Mouse (Mus musculus): ENCODE data around the gene Cadps.

The Cadps gene

DNA sequence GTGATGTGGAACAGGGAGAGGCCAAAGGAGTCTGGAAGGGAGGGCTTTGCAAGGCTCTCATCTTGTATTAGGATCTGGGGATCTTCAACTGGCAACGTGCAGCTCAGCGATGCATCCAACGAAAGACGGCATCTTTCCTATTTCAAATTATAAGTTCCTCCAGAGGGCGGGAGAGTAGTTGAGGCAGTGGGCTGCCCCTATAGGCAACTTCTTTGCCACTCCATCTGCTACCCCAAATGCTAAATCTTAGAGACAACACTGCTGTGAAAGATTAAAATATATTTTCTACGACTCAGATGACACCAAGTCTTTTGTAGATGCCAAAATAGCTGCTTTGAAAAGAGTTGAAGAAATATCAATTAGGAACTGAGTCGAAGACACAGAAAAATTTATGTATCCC lies 315.9 kb downstream of the Cadps start:
- no peak for DNase-seq (ENCODE audit: low read depth, low spot score)

DNA sequence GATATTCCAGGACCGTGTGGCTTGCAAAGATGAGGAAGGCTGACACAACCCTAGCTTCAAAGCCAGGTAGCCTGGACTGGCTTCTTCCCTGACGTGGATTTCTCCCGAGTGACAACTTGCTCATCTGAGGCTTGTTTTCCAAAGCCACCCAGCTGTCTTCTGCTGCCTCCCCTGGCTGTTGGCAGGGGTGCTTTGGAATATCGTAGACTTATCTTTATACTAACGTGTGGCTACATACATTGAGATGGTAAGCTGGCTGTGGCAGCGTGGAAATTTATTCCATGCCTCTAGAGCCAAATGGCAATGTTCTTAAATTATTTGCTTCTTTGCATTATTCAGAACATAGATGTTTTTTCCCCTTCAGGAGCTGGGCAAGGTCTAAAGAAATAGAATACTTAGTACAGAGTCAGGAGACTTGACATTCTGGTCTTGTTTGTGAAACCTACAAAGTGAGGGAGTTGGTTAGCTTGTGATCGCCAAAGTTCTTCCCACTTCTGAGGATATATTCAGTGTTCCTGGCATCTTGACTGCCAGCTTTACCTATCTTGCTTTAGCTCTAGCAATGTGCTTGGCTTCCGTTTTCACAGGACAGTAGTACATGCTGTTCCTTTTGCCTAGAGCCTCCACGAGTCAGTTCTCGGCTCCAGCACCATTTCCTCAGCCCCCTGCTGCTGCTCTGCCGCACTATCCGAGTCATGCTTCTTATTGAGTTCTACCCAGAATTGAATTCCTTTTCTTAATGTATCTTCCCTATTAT lies 318.5 kb downstream of the Cadps start:
- DNase-seq (ENCODE audit: low read depth, low spot score) = no peak

DNA sequence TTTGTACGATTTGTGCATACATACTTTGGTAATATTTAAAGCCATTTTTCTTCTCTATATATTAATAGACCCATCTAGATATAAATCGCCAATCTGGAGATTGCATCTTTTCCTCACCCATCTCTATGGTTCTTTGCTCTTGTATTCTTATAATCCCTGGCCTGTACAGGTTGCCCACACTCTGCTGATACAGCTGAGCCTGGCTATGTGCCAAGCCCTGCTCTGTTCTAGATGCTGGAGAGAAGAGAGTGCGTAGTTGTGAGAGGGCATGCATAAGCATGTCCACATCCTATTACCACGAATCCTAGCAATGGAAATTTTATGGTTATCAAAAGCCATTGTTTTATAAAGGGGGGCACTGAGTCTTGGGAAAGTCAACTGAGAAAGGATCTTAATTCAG lies 360.7 kb downstream of the Cadps start:
- DNase-seq (ENCODE audit: low read depth, low spot score) = no peak

DNA sequence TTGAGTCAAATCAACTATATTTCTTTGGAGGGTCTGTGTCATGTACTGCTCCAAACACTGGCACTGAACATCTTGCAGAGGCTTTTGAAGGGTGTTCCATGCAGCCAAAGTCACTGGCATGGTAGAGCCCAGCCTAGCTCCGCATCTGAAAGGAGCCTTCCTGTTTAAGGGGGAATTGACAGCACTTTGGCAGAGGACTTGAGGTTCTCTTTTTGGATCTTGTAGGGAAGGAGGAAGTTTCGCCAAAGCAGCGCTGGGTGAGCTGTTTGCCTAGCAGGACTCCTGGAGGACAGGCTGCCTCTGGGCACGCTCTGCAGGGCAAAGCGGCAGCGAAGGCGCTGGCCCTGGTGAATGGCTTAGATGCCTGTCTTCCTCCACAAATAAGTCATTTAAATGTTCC lies 363.2 kb downstream of the Cadps start:
- DNase-seq (ENCODE audit: low read depth, low spot score) = no peak

DNA sequence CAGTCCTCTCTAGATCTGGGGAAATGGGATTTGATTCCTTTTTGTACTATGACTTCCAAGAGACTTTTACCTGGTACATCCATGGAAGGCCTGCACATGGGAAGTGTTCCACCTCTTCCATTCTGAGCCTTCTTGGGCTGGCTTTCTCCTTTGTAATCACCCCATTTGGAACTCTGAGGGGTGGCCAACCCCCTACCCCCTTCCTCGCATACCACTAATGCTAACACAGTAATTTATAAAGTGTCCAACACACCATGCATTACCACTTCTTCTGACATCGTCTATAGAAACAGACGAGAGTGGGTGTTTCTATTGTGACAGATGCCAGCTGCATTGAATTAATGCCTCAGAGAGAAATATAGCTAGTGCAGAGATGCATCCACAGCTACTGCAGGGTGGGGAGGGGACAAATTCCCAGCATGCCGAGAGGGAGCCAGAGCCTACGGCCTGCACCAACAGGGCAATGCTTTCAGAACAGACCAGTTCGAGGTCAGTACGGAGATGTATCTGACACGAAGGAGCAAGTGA lies 367.8 kb downstream of the Cadps start:
- no peak for DNase-seq (ENCODE audit: low read depth, low spot score)

DNA sequence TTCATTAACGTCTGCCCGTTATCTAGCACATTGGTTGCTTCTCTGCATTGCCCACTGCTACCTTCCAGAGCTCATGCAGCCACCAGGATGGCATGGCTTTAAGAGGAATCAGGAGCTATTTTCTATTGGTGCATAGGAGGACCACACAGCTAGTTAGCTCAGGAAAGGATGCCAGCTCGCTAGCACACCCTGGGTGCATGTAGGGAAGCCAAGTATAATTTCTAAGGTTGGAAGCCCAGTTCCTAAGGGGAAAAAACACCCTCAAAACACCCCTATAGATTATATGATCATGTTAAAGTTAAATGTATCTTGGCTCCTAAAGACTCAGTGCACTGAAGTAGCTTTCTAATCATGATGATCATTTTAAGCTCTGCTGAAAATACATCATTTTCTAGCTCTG lies 372.1 kb downstream of the Cadps start:
- no peak for DNase-seq (ENCODE audit: low read depth, low spot score)

DNA sequence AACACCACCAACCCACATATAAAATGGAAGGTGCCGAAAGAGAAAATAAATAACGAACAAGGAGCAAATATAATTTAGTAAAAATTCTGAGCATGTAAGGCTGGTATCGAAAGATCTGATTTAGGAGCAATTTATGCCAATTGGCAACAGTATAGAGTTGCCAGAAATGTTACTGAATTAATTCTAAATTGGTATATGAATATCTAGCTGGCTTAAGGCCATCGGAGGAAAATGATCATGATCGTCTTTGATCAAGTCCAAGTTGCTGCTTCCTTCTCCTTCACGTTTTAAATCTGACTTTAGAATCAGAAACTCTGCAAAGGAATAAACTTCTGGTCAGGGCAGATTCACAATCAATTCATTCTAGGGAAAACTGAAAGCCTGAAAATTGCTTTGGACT lies 374.0 kb downstream of the Cadps start:
- DNase-seq (ENCODE audit: low read depth, low spot score) = no peak

DNA sequence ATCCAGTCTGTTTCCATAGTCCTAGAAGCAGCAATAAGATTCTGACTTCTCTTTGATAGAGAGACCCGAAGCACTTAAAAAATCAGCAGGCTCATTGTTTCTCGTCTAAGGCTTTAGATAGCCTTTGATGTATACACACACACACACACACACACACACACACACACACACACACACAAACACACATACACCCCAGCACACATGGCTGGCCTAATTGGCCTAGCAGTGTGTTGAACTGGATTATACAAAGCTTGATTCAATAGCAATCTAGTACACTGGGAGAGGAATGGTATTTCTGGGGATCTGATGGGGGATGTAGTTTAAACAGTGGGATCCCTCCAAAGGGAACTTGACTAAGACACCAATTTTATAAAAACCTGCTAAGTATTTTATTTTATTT lies 381.9 kb downstream of the Cadps start:
- DNase-seq (ENCODE audit: low read depth, low spot score) = no peak

DNA sequence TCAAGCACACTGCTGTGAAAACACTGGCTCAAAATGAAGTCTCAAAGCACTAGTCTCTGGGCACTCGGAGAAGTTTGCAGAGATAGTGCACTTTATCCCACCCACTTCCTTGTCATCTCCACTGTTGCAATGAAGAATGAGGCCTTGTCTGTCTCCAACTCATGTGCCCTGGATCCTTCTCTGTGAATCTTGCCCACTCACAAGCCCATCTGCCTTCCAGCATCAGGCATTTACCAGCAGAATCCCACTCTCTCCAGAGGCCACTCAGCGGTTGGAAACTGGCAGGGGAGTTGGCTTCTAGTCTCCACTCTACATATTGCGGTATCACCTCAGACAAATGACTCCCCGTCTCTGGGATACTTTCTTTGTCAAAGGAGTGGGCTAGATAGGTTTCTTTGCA lies 384.9 kb downstream of the Cadps start:
- DNase-seq (ENCODE audit: low read depth, low spot score) = no peak

DNA sequence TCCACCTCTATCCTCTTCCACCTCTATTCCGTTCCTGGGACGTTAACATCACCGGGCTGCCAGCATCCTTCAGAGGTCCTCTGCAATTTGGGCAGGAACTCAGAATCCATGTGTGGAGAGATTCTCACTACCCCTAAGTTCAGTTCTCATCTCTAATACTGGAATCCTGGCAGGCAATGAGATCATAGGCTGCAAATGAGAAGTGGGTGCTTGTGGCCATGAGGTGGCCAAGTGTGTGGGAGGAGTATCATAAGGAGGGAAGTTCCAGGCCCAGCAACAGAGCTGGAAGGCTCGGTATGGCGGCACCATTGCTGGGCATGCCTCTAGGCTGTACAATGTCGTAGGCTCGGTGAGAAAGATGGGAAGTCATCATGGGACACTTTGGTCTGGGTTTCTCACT lies 385.5 kb downstream of the Cadps start:
- no peak for DNase-seq (ENCODE audit: low read depth, low spot score)

DNA sequence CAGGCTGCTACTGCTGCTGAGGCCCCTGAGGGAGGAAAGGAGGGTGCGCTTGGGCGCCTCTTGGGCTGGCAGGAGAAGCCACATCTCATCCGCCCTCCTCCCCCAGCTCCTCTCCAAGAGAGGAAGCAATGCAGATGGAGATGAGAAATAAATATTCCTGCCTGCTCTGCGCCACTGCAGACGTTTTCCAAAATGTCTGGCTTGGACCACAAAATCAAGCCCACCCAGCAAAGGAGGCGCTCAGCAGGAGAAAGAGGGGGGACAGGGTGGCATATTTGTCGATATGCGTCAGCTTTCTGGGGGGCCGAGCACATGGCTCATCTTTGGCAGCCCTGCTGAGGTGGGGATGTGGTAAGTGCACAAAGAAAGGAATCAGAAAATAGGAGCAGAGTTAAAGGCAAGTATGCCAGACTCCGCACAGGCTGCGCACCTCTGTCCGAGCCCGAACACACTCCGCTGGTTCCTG lies 385.9 kb downstream of the Cadps start:
- DNase-seq (ENCODE audit: low read depth, low spot score) = no peak

DNA sequence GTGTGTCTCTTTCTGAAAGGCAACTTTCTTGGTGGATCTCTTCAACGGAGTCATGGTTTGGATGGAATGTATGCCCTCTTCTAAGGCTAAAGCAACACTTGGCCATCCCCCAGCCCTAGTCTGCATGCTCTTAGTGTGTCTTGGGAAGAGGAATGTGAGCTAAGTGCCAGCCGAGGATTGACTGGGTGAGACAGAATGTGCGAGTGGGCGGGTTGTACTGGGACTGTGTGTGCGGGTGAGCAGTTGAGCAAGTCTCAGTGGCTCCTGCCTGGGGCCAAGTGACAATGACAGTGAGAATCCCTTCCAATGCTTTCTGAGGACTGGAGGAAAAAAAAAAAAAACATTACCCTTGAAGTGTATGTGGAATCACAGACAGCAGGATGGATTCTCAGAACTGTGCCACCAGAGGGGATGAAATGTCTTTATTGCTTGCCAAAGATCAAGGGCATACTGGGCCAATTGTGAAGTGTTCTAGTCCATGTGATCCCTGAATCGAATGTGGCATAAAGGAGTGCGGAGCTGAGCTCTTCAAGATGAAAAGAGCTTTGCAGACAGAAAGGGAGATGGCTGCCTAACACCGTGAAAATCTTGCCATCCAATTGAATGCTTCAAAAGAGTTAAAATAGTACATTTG lies 394.7 kb downstream of the Cadps start:
- DNase-seq (ENCODE audit: low read depth, low spot score) = no peak

DNA sequence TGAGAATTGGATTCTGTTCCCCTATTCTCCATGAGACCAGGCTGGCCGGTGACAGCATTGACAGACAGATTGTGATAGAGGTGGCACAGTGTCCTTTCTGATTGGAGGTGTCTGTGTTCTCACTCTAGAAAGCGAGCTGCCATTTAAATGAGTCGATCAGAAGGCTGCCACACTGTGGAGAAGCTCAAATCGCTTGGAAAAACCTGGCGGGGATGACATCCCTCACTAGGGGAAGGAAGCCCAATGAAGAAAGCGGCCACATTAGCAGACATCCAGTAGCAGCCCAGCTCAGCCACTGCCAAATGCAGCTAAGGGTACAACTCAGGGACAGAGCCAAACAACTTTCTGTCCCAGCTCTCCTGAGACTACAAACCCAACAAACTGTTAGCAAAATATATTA lies 397.6 kb downstream of the Cadps start:
- no peak for DNase-seq (ENCODE audit: low read depth, low spot score)

DNA sequence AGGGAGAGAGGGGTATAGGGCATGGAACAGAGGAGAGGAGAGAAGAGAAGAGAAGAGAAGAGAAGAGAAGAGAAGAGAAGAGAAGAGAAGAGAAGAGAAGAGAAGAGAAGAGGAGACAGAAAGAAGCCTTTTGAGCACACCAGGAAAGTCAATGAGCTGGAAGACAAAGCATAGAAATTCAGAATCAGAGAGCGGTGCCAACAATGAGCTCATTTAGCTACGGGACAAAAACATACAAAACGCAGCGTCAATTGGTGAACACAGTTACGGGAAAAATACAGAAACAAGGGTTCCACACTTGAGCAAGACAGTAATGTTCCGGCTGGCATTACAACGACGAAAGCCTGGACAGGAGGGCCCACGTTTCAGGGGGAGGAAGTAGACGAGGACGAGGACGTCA lies 412.6 kb downstream of the Cadps start:
- DNase-seq (ENCODE audit: low read depth, low spot score) = no peak

DNA sequence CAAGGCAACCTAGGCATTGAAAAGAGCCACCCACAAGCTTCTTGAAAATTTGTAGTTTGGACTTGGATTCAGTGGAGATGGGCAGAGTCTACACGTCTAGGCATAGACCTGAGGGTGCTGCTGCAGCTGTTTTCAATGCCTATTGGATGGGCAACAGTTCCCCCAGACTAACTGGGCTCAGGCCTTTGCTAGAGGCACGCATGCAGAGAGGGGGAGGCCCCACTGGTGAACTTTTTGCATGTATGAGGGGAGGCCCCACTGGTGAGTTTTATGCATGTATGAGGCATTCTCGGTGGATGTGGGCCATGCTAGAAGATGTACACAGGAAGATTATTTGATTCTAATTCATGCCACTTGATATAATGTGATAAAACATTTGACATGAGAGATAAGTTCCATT lies 413.1 kb downstream of the Cadps start:
- no peak for DNase-seq (ENCODE audit: low read depth, low spot score)

DNA sequence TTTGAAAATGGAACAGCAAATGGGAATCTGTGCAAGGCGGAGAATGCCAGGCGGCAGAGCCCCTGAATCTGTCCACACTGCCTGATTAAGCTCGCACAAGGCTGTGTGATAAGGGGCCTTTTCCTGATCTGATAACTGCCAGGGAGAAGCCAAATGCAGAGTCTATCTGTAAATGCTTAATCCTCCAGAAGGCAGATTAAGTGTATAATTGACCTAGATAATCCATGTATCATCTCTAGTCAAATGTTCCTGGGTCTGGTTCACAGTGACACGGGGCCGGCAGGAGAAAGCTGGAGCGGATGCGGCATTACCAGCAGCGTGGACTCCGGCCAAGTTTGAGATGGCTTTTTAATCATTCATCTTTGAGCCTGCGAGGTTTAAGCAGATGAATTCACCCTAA lies 416.3 kb downstream of the Cadps start:
- DNase-seq (ENCODE audit: low read depth, low spot score) = peak; percentile 26

DNA sequence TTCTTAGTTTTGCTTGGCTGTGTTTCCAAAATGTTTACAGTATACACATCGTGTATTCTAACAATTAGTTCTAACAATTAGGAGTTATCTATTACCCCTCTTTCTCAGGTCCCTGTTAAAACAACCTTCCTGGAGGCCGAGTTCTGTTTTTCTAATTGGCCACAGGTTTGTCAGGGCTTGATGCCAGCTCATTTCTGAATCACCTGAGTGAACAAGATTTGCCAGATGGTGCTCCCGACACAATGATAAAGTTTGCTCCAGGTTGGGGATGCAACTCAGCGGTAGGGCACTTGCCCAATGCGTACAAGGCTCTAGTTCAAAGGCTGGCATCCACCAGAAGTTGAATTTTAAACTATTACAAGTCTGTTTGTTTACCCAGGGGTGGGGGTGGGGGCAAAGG lies 417.7 kb downstream of the Cadps start:
- DNase-seq (ENCODE audit: low read depth, low spot score) = no peak

DNA sequence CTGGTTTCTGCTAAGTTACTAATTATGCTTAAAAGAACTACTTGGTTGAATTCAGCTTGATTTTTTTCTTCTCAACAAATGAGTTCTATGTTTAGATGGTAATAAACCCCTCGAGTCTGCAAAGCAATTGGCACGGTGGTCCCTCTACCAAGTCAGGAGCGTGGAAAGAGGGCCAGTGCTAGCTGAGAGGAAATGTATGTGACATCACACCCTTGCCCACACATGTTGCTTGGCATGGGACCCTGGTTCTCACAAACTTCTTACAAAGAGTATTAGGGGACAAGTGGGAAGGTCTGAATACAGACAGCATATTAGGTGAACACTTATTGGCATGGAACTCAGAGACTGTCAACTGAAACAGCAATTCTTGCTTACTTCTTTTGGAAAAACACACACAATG lies 418.2 kb downstream of the Cadps start:
- DNase-seq (ENCODE audit: low read depth, low spot score) = no peak

DNA sequence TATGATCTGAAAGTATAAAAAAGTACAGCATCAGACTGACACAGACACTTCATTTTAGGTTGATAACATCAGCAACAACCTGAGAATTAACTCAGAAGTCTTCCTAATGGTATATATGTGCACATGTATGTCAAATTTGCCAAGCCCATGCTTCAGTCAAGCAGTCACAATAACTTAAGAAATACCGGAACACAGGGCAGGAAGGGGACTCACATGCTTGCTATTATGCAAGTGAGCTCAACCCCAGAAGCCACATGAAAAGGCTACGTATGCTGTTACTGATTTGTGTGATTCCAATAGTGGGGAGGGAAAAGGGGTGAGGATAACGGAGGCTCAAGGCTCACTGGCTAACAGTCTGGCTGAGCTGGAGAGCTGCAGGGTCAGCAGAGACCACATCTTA lies 418.8 kb downstream of the Cadps start:
- DNase-seq (ENCODE audit: low read depth, low spot score) = no peak

DNA sequence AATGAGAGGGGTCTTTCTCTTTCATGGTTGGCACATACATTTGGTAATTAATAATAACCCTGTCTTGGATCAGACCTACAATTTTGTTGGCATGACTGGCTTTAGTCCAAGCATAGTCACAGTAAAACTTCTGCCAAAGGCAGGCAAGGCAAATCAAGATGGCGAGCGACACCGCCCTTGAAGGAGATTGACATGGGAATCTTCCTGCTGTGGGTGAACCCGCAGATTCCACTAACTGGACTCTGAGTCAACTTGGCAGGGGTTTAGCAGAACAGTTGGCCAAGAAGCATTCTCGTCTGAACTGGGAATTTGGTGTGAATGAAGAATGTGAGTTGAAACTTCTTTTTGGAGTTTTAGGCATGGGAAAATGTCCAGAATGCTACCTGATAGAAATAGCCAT lies 422.8 kb downstream of the Cadps start:
- no peak for DNase-seq (ENCODE audit: low read depth, low spot score)

DNA sequence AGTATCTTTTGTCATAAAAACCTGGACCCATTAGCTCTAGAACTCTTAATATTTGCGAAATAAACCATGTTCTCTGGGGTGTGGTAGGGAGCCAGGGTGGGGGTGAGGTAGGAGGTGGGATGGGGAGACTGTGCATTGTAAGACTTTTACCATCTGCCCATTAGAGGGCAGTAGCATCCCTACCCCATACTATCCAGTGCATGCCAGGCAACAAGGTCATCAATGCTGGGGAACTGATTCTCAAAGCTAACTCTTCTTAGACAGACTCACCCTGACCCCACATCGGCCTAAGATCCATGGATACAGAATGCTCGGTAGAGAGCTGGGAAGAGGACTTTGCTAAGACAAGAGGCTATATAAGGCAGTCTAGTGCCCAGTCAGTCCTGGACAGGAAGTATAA lies 425.3 kb downstream of the Cadps start:
- DNase-seq (ENCODE audit: low read depth, low spot score) = no peak

DNA sequence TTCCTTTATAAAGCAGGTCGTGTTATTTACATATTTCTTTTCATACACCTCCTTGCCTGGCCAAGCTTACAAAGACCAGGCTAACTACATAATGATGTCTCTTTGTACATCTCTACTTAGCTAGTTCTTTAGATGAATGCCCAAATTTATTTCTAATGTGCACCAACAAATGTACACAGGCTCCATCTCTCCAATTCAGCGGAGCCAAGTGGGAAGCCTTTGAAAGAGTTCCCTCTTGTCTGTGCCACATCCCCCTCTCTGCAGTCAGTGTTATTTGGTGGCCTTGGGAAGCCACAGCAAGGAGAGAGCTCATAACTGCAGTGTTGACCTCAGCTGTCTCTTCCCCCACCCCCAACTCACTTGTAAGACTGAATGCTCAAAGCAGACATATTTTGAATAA lies 428.6 kb downstream of the Cadps start:
- DNase-seq (ENCODE audit: low read depth, low spot score) = no peak

DNA sequence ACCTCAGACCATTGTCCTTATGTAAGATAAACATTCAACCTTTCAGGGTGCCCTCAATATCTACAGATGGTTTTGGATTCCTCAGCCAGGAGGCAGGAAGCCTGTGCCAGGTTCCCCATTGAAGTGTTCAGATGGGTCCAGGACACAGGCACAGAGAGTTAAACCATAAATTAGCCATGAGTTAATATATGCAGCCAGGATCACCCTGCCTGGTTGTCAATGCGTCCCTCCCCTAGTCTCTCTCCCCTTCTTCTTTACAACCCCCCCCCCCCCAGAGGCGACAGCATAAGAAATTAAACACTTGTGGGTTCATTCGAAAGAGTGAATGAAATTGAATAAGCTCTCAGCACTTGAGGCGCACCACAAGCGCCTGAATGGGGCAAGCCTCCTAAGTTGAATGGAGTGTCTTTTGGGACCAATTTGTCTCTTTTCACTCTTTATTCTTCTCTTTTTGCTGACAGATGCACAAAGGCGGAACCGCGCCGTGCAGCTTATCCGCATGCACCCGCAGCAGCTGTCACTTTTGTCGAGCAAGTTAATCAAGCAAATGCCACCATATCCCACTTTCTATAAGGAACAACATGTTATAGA lies 429.5 kb downstream of the Cadps start:
- no peak for DNase-seq (ENCODE audit: low read depth, low spot score)

All from retina, adult 2 months (tissue).